Mouse (Mus musculus): Measurements from ENCODE around the gene Iqsec1.
A peak's percentile ranks its signal among the peaks of the same experiment; 100 is the strongest.

Gene Iqsec1

GRCm38 (mm10) chr6:90889356-90890285 is 98.9 kb downstream of the Iqsec1 start:
- DNase-seq (ENCODE audit: low read depth in 1 of 2, low spot score in 2 of 2): no peak

DNA sequence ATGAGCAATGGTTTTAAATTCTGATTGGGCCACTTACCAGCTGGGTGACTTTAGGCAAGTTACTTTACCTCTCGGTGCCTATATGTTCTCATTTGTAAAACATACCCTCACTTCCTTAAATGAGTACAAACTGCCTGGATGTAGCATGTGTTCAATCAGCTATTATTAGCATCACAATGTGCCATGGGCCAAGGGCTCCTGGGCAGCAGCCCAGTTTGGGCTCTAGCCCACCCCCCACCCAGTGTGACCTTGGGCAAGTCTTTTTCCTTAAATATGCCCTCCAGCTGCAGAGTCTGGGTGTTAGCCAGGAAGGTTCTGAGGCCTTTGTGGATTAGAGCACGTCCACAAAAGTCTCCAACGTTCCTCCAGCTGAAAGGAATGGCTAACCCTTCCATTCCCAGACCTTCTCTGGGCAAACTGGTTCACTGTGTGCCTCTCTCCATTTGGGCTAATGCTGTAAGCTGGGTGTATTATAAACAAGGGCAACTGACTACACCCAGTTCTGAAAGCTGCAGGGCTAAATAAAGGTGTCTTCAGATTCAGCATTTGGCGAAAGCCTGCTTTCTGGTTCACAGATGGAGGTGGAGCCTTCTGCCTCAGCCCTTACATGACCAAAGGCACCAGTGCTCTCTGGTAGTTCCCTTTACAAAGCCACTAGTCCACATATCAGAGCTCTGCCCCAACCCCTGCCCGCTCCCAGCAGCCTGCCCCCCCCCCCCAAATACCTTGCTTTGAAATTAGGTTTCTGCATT is 101.3 kb downstream of the Iqsec1 start:
- DNase-seq (ENCODE audit: low read depth in 1 of 2, low spot score in 2 of 2): no peak

- no peak for DNase-seq (ENCODE audit: low read depth in 1 of 2, low spot score in 2 of 2)
Measured at GRCm38 (mm10) chr6:90885626-90886025, 102.9 kb downstream of the Iqsec1 start.

DNA sequence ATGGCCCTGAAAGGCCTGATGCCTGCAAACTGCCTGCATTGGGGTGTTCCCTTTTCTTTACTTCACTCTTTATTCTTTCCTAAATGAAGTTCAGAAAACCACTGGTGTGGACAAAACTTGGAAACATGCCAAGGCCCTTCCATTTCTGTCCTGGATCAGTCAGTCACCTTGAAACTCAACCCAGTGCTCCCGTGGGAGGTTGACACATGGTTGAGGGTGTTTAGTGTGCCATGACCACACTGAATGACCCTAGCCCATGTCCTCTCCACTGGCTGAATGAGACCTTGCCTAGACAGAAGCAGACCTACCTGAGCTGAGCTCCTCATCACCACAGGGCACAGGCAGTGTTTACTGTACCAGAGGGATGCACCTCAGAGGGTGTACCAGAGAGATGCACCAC is 103.9 kb downstream of the Iqsec1 start:
- DNase-seq (ENCODE audit: low read depth in 1 of 2, low spot score in 2 of 2): no peak

DNA sequence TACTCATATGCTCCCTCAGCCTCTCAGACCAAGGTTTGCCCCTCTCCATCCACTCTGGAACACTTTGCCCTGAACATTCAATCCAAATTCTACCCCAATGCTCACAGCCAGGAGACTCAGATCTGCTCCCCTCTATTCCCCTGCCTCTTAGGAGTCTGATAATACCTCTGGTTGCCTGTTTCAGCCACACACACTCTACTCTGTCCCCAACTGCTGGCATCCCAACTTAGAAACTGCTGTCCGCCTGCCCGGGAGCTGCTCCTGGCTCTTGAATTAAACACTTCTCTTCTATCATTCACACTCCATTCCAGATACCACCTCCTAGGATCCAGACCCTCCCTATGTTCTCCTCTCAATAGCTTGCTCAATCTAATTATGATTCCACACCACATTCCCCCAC is 107.5 kb downstream of the Iqsec1 start:
- no peak for DNase-seq (ENCODE audit: low read depth in 1 of 2, low spot score in 2 of 2)

DNA sequence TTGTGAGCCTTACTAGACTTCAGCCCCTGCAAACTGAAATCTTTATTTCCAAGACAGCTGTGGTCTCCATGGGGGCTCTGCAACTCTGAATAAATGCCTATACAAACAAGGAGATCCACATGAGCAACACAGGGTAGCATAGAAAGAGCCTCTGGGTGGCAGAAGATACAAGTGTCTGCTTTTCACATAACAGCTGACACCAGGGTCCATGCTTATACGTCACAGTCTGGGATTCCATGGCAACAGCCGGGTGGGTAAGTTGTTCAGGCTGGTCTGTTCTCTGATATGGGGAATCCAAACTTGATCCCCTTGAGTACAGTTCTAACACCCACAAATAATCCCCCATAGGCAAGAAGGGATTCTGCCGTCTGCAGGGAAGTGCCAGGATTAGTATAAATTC is 108.1 kb downstream of the Iqsec1 start:
- DNase-seq (ENCODE audit: low read depth in 1 of 2, low spot score in 2 of 2): no peak

- no peak for DNase-seq (ENCODE audit: low read depth in 1 of 2, low spot score in 2 of 2)
Measured at GRCm38 (mm10) chr6:90871581-90871980, 116.9 kb downstream of the Iqsec1 start.

GRCm38 (mm10) chr6:90868033-90868432 is 120.5 kb downstream of the Iqsec1 start:
- DNase-seq (ENCODE audit: low read depth in 1 of 2, low spot score in 2 of 2): no peak

DNA sequence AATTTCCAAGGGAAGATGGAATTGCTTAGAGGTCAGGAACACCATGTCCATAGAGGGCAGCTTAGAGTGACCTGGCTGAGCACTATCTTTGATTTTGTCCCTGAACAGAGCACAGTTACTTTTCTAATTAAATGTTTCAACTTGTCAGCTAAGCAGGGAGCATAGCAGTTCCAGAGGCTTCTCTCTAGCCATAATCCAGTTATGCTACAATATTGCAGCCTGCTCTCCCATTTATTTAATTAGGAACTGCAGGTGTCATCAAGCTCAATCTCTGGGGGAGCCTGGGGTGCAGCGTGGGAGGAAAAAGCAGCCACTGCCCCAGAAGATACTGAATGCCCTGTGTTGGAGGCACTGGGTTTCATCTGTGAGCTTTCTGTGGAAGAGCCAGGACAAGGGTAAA is 127.1 kb downstream of the Iqsec1 start:
- DNase-seq (ENCODE audit: low read depth in 1 of 2, low spot score in 2 of 2): no peak

DNA sequence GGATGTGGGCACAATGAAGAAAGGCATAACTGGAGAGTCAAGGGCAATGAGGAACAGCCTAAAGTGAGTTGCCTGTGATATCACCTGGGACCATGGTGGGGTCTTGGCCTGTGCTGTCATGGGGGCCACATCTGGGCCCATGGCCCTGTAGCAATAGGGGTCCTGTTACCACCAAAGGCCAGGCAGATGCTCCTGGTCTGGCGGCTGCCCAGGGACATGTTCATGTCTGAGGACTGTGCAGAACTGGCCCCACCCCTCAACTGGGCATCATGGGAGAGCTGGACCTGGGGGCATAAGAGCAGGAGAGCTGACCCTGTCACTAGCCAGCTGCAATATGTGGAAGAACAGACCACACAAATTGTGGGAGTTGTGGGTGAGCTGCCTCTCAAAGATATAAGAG is 130.6 kb downstream of the Iqsec1 start:
- DNase-seq (ENCODE audit: low read depth in 1 of 2, low spot score in 2 of 2): no peak

DNA sequence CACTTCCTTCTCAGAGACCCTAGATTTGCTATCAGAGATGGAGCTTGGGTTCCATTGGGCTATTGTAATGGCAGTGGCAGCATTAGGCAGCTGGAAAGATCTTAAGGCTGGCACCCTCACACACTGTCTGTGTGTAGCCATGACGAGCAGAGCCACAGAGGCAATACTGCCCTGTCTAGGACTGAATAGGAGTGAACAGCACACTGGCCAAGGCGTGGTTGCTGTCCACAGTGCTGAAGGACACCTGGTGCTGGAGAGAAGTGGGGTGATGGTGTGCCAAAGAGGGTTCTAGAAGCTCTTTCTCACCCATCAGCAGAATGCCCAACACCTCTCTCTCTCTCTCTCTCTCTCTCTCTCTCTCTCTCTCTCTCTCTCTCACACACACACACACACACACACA is 136.1 kb downstream of the Iqsec1 start:
- no peak for DNase-seq (ENCODE audit: low read depth in 1 of 2, low spot score in 2 of 2)

GRCm38 (mm10) chr6:90848068-90848467 is 140.4 kb downstream of the Iqsec1 start:
- no peak for DNase-seq (ENCODE audit: low read depth in 1 of 2, low spot score in 2 of 2)

DNA sequence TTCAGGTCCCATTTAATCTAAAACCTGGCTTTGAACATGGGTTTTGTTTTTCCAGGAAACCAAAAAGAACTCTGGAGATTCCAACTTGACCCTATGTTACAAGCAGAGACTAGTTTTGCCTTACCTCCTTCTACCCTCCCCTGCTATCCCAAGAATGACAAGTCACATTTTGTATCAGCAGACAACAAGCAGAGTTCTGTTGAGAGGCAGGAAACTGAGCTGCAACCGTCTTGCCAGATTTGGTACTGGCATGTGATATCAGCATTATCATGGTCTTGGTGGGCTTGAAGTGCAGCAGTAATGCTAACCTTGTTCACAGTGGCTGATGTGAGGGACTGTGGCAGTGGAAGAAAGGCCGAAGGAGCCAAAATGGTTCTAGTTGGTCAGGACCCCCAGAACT is 141.0 kb downstream of the Iqsec1 start:
- DNase-seq (ENCODE audit: low read depth in 1 of 2, low spot score in 2 of 2): no peak

DNA sequence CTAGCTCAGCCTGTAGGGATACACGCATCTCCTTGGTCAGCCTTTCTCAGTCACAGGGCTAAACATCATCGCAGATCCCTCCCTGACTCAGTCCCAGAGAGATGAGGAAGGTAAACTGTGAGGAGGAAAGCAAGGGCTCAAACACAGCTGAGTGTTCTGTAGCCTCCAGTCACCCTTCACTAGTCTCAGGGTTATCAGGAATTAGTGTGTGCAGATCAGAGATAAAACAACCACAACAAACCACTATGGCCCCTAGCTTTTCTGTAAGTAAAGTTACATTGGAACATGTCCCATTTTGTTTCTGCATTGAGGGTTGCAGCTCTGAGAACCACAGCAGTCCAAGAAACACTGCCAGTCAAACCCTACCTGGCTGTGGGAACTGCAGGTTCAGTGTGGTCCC is 148.5 kb downstream of the Iqsec1 start:
- DNase-seq (ENCODE audit: low read depth in 1 of 2, low spot score in 2 of 2): no peak

GRCm38 (mm10) chr6:90836749-90837148 is 151.7 kb downstream of the Iqsec1 start:
- DNase-seq (ENCODE audit: low read depth in 1 of 2, low spot score in 2 of 2): no peak

DNA sequence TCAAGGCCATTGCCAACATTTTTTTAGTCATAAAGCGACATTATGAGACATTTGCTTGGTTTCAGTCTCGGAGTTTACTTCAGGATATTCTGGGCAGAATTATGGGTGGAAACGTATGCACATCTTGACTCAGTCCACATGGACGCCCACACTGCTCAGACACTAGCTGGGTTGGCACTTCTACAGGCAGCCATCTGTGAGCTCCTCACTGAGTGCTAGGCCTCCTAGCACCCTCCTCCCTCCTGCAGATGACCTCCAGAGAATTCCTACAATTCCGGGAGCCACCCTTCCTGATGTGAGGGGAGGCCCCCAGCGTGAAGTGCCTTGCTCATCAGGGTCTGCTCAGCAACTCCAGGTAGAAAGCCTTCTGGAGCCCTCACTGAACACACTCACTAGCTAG is 158.9 kb downstream of the Iqsec1 start:
- DNase-seq (ENCODE audit: low read depth in 1 of 2, low spot score in 2 of 2): no peak

- DNase-seq (ENCODE audit: low read depth in 1 of 2, low spot score in 2 of 2): peak in 1 of 2 experiments; percentile 12
Measured at GRCm38 (mm10) chr6:90825063-90825462, 163.4 kb downstream of the Iqsec1 start.

DNA sequence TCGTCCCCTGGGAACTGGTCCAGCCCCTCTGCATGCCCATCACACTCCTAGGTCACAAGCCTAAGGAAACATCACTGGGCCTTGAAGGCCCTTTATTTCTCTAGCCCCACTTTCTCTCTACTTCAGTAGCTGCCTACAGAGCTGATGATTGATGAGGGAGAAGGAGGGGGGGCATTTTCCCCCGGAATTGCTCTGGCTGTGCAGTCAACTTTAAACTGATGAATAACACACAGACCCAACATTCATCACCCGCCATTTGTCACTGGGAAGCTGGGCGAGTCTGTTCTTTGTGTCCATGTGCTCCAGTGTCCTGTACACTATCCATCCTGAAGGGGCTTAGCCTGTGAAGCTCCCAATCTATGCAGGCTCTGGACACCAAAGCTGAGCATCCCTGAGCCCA is 165.2 kb downstream of the Iqsec1 start:
- DNase-seq (ENCODE audit: low read depth in 1 of 2, low spot score in 2 of 2): no peak

DNA sequence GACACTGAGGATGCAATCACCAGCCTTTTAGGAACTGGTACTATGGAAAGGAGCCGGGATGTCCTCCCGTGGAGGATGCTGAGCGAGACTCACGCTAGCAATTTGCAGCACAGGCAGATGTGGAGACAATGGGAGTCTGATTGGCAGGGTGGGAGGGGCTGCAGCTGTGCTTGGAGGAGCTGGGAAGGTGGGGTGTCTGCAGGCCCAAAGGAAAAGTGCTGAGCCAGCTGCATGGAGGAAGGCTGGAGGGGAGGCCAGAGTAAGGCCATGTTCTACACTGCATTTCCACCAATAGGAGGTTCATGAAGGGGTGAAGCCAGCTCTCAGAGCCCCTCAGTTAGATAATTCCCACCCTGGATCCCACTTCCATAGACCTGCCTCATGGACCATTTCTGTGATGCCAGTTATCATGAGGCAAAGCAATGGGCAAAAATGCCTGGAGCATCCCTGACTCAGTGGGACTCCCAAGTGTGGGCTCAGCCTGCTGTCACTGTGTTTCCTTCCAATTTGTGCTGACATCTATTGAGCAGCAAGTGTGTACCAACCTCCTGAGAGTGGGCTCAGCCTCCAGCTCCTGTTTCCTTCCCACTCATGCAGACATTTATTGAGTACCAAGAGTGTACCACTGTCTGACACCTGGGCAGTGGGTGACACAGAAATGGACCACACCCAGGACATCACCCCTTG is 166.4 kb downstream of the Iqsec1 start:
- DNase-seq (ENCODE audit: low read depth in 1 of 2, low spot score in 2 of 2): no peak

GRCm38 (mm10) chr6:90819880-90820279 is 168.6 kb downstream of the Iqsec1 start:
- DNase-seq (ENCODE audit: low read depth in 1 of 2, low spot score in 2 of 2): no peak

DNA sequence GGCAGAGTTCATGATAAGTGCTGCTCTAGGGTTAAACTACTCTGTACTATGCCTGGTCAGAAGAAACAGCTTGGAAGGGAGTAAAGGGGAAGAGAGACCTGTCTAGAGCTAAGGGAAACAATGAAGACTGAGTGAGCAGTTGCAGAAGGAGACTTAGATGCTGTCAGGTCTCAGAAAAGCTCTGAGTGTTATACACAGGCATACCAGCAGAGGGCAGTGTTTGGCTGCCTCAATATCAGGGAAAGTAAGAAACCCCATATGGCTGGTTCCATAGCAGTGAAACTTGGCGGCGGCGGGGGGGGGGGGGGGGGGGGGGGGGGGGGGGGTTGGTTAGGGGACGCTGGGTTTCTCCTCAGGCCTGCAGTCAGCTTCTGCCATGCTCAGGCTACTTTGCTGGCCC is 169.5 kb downstream of the Iqsec1 start:
- peak in 1 of 2 experiments; percentile 10 for DNase-seq (ENCODE audit: low read depth in 1 of 2, low spot score in 2 of 2)

DNA sequence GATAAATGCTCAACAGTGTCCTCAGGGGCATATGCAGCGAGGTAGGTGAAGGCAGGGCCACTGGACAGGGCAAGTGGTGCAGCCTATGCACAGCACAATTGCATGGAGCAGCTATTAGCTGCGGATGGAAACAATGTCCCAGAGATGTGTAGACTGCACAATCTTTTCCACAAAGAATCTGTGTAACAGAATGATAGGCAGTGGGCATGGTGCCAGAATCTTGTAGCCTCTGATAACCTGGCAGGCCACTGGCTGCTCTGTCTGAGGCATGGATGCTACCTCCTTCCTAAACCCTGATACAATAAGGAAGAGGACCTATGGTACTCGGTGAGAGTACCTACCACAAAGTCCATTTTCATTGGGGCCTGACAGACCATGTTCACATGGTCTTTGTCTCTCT is 171.9 kb downstream of the Iqsec1 start:
- DNase-seq (ENCODE audit: low read depth in 1 of 2, low spot score in 2 of 2): no peak

All from monocyte, adult 2 months (primary cell).